Mouse (Mus musculus) embryonic facial prominence, embryonic 11.5 days (tissue): ENCODE data around the gene Ism1. TPM values are rescaled to one million over a fixed set of nuclear protein-coding genes. Genes with fewer than 3 reads are reported as not detected.

Source experiments
- ATAC-seq: fragments of 200-750 bp; cut with Nextera tagmentation; replicated peaks from 2 replicates; pipeline ENCODE4 v1.8.0; 2017; ENCODE audit warnings: low read depth; ENCODE audit not compliant: insufficient number of reproducible peaks, low FRiP score, low TSS enrichment
- DNase-seq: peaks from one replicate; pipeline ENCODE4 v3.0.0-alpha.2; 2015; ENCODE audit warnings: low spot score
- H3K27ac ChIP-seq: fragments of 300-500 bp; sonication (generic); replicated peaks from 2 replicates; pipeline ENCODE4 v1.5.1; 2014; ENCODE audit warnings: mild to moderate bottlenecking, low read depth, low read length, control low read depth
- H3K27me3 ChIP-seq: fragments of 300-500 bp; sonication (generic); 2 replicates; pipeline ENCODE4 v1.6.1; 2014; ENCODE audit warnings: mild to moderate bottlenecking, low read length, moderate library complexity, mixed read lengths; ENCODE audit not compliant: control insufficient read depth, insufficient read depth
- H3K36me3 ChIP-seq: fragments of 300-500 bp; sonication (generic); replicated peaks from 2 replicates; pipeline ENCODE4 v1.6.1; 2014; ENCODE audit warnings: low read depth, mild to moderate bottlenecking, low read length, moderate library complexity, mixed read lengths; ENCODE audit not compliant: control insufficient read depth, insufficient read depth
- H3K4me1 ChIP-seq: fragments of 300-500 bp; sonication (generic); 2 replicates; pipeline ENCODE4 v1.6.1; 2014; ENCODE audit warnings: low read length, mixed read lengths; ENCODE audit not compliant: control insufficient read depth, insufficient read depth
- H3K4me2 ChIP-seq: fragments of 300-500 bp; sonication (generic); 2 replicates; pipeline ENCODE4 v1.6.1; 2014; ENCODE audit warnings: low read depth, mild to moderate bottlenecking, control low read depth, low read length, moderate library complexity
- H3K4me3 ChIP-seq: fragments of 300-500 bp; sonication (generic); 2 replicates; pipeline ENCODE4 v1.5.1; 2014; ENCODE audit warnings: low read depth, low read length, control low read depth
- H3K9ac ChIP-seq: fragments of 300-500 bp; sonication (generic); replicated peaks from 2 replicates; pipeline ENCODE4 v1.6.1; 2014; ENCODE audit warnings: mild to moderate bottlenecking, control low read depth, low read length
- H3K9me3 ChIP-seq: fragments of 300-500 bp; sonication (generic); replicated peaks from 2 replicates; pipeline ENCODE4 v1.6.1; 2016; ENCODE audit warnings: mild to moderate bottlenecking, low read length, inconsistent platforms, mixed read lengths; ENCODE audit not compliant: control insufficient read depth
- WGBS: fragments of 180-500 bp; shearing (Covaris S2); extraction: QIAGEN DNeasy Blood & Tissue Kit; methylation state at CpG from one replicate; pipeline ENCODE4 v1.1.7; 2014; 5-methylcytosine and 5-hydroxymethylcytosine counted together
- polyA plus RNA-seq: library from polyadenylated mRNA; unstranded; fragments of >200 nt; fragmentation: Nextera tagmentation; extraction: Ambion mirVana; gene quantifications from 2 replicates; pipeline ENCODE4 v1.2.1, GENCODE M21; 2014

The Ism1 gene
- polyA plus RNA-seq, 1 experiment from 2014 or later, result 1.8 TPM

- Histone ChIP-seq H3K9ac (no peak overlapping the region), H3K4me1 (no peaks in the 10 kb centered on the region), H3K27me3 (no peaks in the 10 kb centered on the region), H3K4me3 (no peak overlapping the region), H3K9me3 (no peaks in the 10 kb centered on the region), H3K27ac (no peak overlapping the region), H3K4me2 (no peak overlapping the region), H3K36me3 (no peaks in the 10 kb centered on the region)
- ATAC-seq (no peak), DNase-seq (no peak)
- 94% methylated on average over 1 of the region's 1 CpGs for WGBS
Measured at GRCm38 (mm10) chr2:139757456-139757855, 79.5 kb downstream of the Ism1 start.

GRCm38 (mm10) chr2:139764355-139764754 lies 86.4 kb downstream of the Ism1 start:
- no peak overlapping the region for H3K27ac ChIP-seq
- H3K9me3 ChIP-seq, result no peaks in the 10 kb centered on the region
- no peak overlapping the region for H3K9ac ChIP-seq
- ATAC-seq (no peak), DNase-seq (no peak)
- no peak overlapping the region for H3K4me2 ChIP-seq
- H3K4me3 ChIP-seq, result no peak overlapping the region
- H3K4me1 ChIP-seq, result no peaks in the 10 kb centered on the region
- H3K27me3 ChIP-seq, result no peaks in the 10 kb centered on the region
- no peaks in the 10 kb centered on the region for H3K36me3 ChIP-seq
- 43% methylated on average over 5 of the region's 5 CpGs for WGBS

GRCm38 (mm10) chr2:139774949-139775570 lies 97.1 kb downstream of the Ism1 start:
- no peaks in the 10 kb centered on the region for H3K36me3 ChIP-seq
- H3K9ac ChIP-seq, result no peak overlapping the region
- no peaks in the 10 kb centered on the region for H3K4me1 ChIP-seq
- H3K27me3 ChIP-seq, result no peaks in the 10 kb centered on the region
- no peak overlapping the region for H3K4me2 ChIP-seq
- no peak for ATAC-seq
- no peak for DNase-seq
- WGBS, result 80% methylated on average over 8 of the region's 8 CpGs
- no peak overlapping the region for H3K27ac ChIP-seq
- H3K4me3 ChIP-seq, result no peak overlapping the region
- no peaks in the 10 kb centered on the region for H3K9me3 ChIP-seq

- Histone ChIP-seq H3K27ac (no peak overlapping the region), H3K4me3 (no peak overlapping the region), H3K9ac (no peak overlapping the region), H3K4me1 (no peaks in the 10 kb centered on the region), H3K27me3 (no peaks in the 10 kb centered on the region), H3K9me3 (no peaks in the 10 kb centered on the region), H3K36me3 (no peaks in the 10 kb centered on the region), H3K4me2 (no peak overlapping the region)
- WGBS, result 17% methylated on average over 1 of the region's 1 CpGs
- ATAC-seq (no peak), DNase-seq (no peak)
Measured at GRCm38 (mm10) chr2:139776644-139777043, 98.7 kb downstream of the Ism1 start.

GRCm38 (mm10) chr2:139778283-139778682 lies 100.3 kb downstream of the Ism1 start:
- Histone ChIP-seq H3K36me3 (no peaks in the 10 kb centered on the region), H3K9me3 (no peaks in the 10 kb centered on the region), H3K4me2 (no peak overlapping the region), H3K27me3 (no peaks in the 10 kb centered on the region), H3K27ac (no peak overlapping the region), H3K4me1 (no peaks in the 10 kb centered on the region), H3K9ac (no peak overlapping the region), H3K4me3 (no peak overlapping the region)
- DNase-seq (peak; percentile 60), ATAC-seq (no peak)
- 42% methylated on average over 3 of the region's 3 CpGs for WGBS

GRCm38 (mm10) chr2:139783318-139783850 lies 105.4 kb downstream of the Ism1 start:
- no peak overlapping the region for H3K27ac ChIP-seq
- H3K27me3 ChIP-seq, result no peaks in the 10 kb centered on the region
- ATAC-seq (no peak), DNase-seq (no peak)
- H3K36me3 ChIP-seq, result no peaks in the 10 kb centered on the region
- no peak overlapping the region for H3K4me3 ChIP-seq
- no peaks in the 10 kb centered on the region for H3K9me3 ChIP-seq
- 84% methylated on average over 8 of the region's 8 CpGs for WGBS
- no peak overlapping the region for H3K9ac ChIP-seq
- no peaks in the 10 kb centered on the region for H3K4me1 ChIP-seq
- no peak overlapping the region for H3K4me2 ChIP-seq

GRCm38 (mm10) chr2:139784465-139784864 lies 106.5 kb downstream of the Ism1 start:
- Histone ChIP-seq H3K27me3 (no peaks in the 10 kb centered on the region), H3K4me2 (no peak overlapping the region), H3K27ac (no peak overlapping the region), H3K4me3 (no peak overlapping the region), H3K36me3 (no peaks in the 10 kb centered on the region), H3K4me1 (no peaks in the 10 kb centered on the region), H3K9ac (no peak overlapping the region), H3K9me3 (no peaks in the 10 kb centered on the region)
- ATAC-seq, result no peak
- WGBS, result 84% methylated on average over 1 of the region's 1 CpGs
- DNase-seq, result no peak

- ATAC-seq (no peak), DNase-seq (no peak)
- H3K9me3 ChIP-seq, result no peaks in the 10 kb centered on the region
- H3K4me3 ChIP-seq, result no peak overlapping the region
- H3K4me2 ChIP-seq, result no peak overlapping the region
- H3K27ac ChIP-seq, result no peak overlapping the region
- no peaks in the 10 kb centered on the region for H3K4me1 ChIP-seq
- H3K36me3 ChIP-seq, result no peaks in the 10 kb centered on the region
- no peaks in the 10 kb centered on the region for H3K27me3 ChIP-seq
- no peak overlapping the region for H3K9ac ChIP-seq
- whole genome bisulfite sequencing, result 96% methylated on average over 2 of the region's 2 CpGs
Measured at GRCm38 (mm10) chr2:139784946-139785345, 107.0 kb downstream of the Ism1 start.
